Mouse (Mus musculus) embryonic facial prominence, embryonic 15.5 days (tissue): ENCODE measurements around the gene Dgke. TPM values are rescaled to one million over a fixed set of nuclear protein-coding genes. Genes with fewer than 3 reads are reported as not detected.
"Not testable (repeated sequence)": the region's sequence is repeated elsewhere in the genome, so short reads cannot be mapped to it uniquely, and the experiment has no call there.

Experiments
- ATAC-seq: fragments of 200-750 bp; cut with Nextera tagmentation; 2 replicates; pipeline ENCODE4 v1.8.0; 2017; ENCODE audit warnings: low read depth, moderate TSS enrichment; ENCODE audit not compliant: insufficient number of reproducible peaks, low FRiP score, low TSS enrichment
- H3K27ac ChIP-seq: fragments of 300-500 bp; sonication (generic); replicated peaks from 2 replicates; pipeline ENCODE4 v1.5.1; 2015; ENCODE audit warnings: mild to moderate bottlenecking, inconsistent platforms
- H3K27me3 ChIP-seq: fragments of 300-500 bp; sonication (generic); 2 replicates; pipeline ENCODE4 v1.6.1; 2015; ENCODE audit warnings: inconsistent platforms
- H3K36me3 ChIP-seq: fragments of 300-500 bp; sonication (generic); 2 replicates; pipeline ENCODE4 v1.6.1; 2015; ENCODE audit warnings: mild to moderate bottlenecking, inconsistent platforms
- H3K4me1 ChIP-seq: fragments of 300-500 bp; sonication (generic); 2 replicates; pipeline ENCODE4 v1.6.1; 2015; ENCODE audit warnings: inconsistent platforms
- H3K4me2 ChIP-seq: fragments of 300-500 bp; sonication (generic); replicated peaks from 2 replicates; pipeline ENCODE4 v1.6.1; 2015; ENCODE audit warnings: mild to moderate bottlenecking, inconsistent platforms
- H3K4me3 ChIP-seq: fragments of 300-500 bp; sonication (generic); replicated peaks from 2 replicates; pipeline ENCODE4 v1.5.1; 2015; ENCODE audit warnings: mild to moderate bottlenecking, inconsistent platforms
- H3K9ac ChIP-seq: fragments of 300-500 bp; sonication (generic); 2 replicates; pipeline ENCODE4 v1.6.1; 2015; ENCODE audit warnings: inconsistent platforms
- H3K9me3 ChIP-seq: fragments of 300-500 bp; sonication (generic); replicated peaks from 2 replicates; pipeline ENCODE4 v1.6.1; 2016; ENCODE audit warnings: inconsistent platforms
- WGBS: fragments of 180-500 bp; shearing (Covaris S2); methylation state at CpG from one replicate; pipeline ENCODE4 v1.1.7; 2015; 5-methylcytosine and 5-hydroxymethylcytosine counted together
- polyA plus RNA-seq: library from polyadenylated mRNA; unstranded; fragments of >200 nt; fragmentation: Nextera tagmentation; extraction: Ambion mirVana; gene quantifications from 2 replicates; pipeline ENCODE4 v1.2.1, GENCODE M21; 2015

Gene Dgke
- polyA plus RNA-seq, 1 experiment from 2014 or later = 4.0 TPM

DNA sequence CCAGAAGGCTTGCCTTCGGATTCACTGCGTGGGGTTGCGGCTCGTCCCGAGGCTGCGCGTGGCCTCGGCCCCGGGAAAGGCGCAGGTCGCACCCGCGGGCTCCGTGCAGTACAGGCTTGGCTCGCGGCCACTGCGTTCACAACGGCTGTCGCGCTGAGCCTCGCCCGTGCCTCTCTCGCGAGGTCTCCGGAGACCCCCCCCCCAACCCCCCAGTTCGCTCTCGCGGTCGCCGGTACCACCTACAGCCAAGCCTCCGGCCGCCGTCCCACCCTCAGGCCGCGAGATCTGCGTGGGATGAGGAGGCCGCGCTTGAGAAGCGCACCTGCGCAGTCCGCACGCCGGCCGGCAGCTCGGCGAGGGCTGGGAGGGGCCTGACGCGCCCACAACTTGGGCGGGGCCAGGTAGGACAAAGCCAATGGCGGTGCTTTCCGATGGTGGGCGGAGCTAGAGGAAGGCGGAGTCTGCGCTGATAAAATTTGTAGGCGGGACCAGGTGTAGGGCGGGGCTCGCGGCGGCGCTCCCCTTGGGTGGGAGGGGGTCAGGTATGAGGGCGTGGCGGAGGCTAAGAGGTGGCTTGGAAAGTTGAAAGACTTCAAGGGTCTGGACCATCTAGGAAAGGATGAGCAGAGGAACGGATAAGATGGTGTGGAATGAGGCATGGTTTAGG is 6.1 kb downstream of the Dgke start:
- ATAC-seq = peak; percentile 92
- 0 out of 2 replicates have a peak overlapping the region, but pooled peaks have one; percentile 19 for H3K27ac ChIP-seq

DNA sequence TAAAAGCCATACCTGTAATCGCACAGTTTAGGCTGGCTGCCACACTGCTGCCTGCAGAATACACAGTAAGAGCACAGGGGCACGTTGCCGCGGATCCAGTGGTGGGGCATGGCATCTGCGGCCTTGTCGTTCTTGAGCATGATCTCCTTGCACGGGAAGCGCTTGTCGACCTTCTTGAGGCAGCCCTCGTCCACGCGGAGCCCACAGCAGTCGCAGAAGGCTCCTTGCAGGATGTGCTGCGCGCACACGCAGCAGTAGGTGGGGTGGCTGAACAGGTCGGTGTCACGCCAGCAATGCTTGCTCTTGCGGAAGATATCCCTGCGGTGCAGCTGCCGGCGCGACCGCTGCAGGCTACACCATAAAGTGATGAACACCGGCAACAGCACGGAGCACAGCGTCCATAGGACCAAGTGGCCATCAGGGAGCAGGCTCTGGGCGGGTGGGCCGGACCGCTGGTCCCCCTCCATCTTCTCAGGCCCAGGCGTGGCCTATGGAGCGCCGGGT is 6.7 kb downstream of the Dgke start:
- no peaks in the 10 kb centered on the region for H3K9me3 ChIP-seq
- H3K27me3 ChIP-seq = no peaks in the 10 kb centered on the region
- peak overlapping the region; percentile 94 for H3K4me2 ChIP-seq
- peak overlapping the region; percentile 73 for H3K9ac ChIP-seq
- H3K4me1 ChIP-seq = peaks cover 21% of the 10 kb centered on the region
- under 1% methylated on average over 33 of the region's 33 CpGs for WGBS
- ATAC-seq = peak; percentile 65; the same call in 1 of the 2 replicates
- H3K4me3 ChIP-seq = peak overlapping the region; percentile 84
- H3K36me3 ChIP-seq = peaks cover under 1% of the 10 kb centered on the region; the same call in 1 of the 2 replicates
- 0 out of 2 replicates have a peak overlapping the region, but pooled peaks have one; percentile 19 for H3K27ac ChIP-seq

More for the DNA sequence above, 6.1 kb downstream of the Dgke start:
- H3K4me1 ChIP-seq = peaks cover 21% of the 10 kb centered on the region
- H3K27me3 ChIP-seq = no peaks in the 10 kb centered on the region
- no peaks in the 10 kb centered on the region for H3K36me3 ChIP-seq
- peak overlapping the region; percentile 94 for H3K4me2 ChIP-seq
- WGBS = under 1% methylated on average over 62 of the region's 63 CpGs
- peak overlapping the region; percentile 73 for H3K9ac ChIP-seq
- no peaks in the 10 kb centered on the region for H3K9me3 ChIP-seq
- H3K4me3 ChIP-seq = peak overlapping the region; percentile 84

DNA sequence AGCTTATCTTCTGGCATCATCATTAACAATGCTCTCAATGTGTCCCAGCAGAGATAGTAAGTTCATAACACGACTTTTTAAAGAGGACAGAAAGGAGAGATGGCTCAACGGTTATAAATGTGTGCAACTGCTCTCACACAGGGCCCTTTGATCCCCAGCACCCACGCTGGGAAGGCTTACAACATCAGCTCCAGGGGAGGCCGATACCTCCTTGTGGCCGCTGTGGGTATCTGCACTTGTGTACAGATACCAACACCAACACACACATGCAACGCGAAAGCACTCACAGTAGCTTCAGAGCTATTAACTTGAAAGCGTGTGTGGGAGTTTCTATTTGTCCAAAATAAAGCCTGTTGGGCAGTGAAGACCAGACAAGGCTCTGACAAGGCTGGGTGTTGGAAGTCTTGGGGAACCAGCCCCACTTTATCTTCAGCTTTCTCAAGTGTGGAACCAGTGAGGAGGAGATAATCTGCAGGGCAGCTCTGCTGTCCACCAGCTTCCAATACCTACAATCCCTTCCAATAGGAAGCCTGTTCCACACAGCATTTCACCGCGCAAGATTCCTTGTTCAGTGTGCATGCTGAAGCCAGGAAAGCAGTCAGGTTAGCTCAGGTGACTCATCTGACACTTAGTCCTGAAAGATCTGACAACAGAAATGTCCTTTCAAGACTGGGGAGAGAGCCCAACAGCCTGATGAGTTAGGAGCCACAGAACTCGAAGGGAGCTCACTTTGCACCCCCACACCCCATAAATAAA is 8.0 kb downstream of the Dgke start:
- no peak overlapping the region for H3K27ac ChIP-seq
- H3K9me3 ChIP-seq = no peaks in the 10 kb centered on the region
- no peak overlapping the region for H3K9ac ChIP-seq
- no peaks in the 10 kb centered on the region for H3K27me3 ChIP-seq
- 71% methylated on average over 11 of the region's 11 CpGs for WGBS
- peak overlapping the region; percentile 84; the same call in 1 of the 2 replicates for H3K4me3 ChIP-seq
- H3K4me2 ChIP-seq = peak overlapping the region; percentile 94
- peaks cover 21% of the 10 kb centered on the region for H3K4me1 ChIP-seq
- H3K36me3 ChIP-seq = peaks cover 4% of the 10 kb centered on the region; the same call in 1 of the 2 replicates
- no peak for ATAC-seq

DNA sequence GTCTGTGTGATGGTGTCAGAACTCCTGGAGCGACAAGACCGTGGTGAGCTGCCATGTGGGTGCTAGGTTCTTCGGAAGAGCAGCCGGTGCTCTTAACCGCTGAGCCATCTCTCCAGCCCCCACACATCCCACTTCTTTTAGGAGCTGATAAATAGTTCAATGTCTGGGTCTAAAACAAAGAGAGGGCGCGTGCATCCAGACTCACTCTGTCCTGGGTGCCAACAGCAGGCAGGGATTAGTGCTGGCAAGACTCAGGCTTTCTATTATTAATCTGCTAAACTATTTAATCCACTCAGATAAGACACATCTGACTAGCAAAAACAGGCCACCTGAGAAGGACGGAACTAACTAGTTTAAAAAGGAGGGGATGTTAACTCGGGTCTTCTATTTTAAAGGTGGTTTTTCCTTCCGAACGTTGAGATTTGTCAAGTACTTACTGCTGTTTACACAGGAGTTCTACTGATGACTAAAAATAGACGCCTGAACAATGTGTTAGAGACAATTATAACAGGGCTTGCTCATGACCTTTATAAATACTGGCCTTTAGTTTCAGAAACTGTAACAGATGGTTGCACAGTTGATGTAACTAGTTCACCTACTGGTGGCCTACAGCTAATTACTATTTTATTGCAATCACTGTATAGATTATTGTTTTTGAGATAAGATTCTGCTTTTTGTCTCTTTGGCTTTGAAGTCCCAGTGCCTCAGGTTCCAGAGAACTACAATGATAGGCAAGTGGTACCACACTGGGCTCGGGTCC is 10.5 kb downstream of the Dgke start:
- Histone ChIP-seq H3K27me3 (no peaks in the 10 kb centered on the region), H3K4me3 (no peak overlapping the region), H3K4me2 (no peak overlapping the region), H3K36me3 (peaks cover 8% of the 10 kb centered on the region; the same call in 1 of the 2 replicates), H3K9me3 (no peaks in the 10 kb centered on the region), H3K27ac (no peak overlapping the region), H3K9ac (no peak overlapping the region), H3K4me1 (peaks cover 21% of the 10 kb centered on the region)
- ATAC-seq = no peak
- 86% methylated on average over 13 of the region's 13 CpGs for WGBS

DNA sequence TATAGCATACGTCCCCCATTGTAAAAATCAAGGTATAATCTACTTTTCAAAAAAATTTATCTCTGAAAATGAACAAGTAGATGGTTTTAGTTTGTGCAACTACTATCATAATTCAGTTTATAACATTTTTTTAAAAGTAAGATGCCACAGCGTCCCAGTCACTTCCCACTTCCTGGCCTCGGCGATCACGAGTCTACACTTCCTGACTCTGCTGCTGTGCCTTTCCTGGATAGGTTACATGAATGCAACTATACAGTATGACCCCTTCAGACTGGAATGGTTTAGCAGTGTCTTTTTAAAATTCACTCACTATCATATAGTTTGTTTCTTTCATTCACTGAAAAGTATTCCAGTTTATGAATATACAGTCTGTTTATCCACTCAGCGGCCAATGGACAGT is 14.9 kb downstream of the Dgke start:
- H3K9me3 ChIP-seq = no peaks in the 10 kb centered on the region
- no peak overlapping the region for H3K4me2 ChIP-seq
- H3K27ac ChIP-seq = no peak overlapping the region
- WGBS = 89% methylated on average over 6 of the region's 6 CpGs
- H3K27me3 ChIP-seq = no peaks in the 10 kb centered on the region
- H3K4me3 ChIP-seq = no peak overlapping the region
- no peak for ATAC-seq
- H3K36me3 ChIP-seq = peaks cover 40% of the 10 kb centered on the region
- no peaks in the 10 kb centered on the region for H3K4me1 ChIP-seq
- no peak overlapping the region for H3K9ac ChIP-seq

DNA sequence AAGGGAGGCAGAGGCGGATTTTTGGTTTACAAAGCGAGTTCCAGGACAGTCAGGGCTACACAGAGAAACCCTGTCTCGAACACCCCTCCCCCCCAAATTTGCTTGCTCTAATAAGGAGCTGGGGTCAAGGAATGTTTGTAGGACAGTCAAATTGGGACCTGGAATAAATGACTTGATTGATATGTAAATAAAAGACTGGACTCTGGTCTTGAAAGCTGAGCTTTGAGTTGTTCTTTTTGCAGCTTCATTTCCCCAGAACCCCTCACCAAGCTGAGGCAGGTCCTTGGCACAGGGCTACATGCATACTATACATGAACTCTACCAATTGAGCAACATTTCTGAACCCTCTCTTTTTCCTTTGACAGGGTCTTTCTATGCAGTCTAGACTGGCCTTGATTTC is 20.6 kb downstream of the Dgke start:
- WGBS = 88% methylated on average over 3 of the region's 3 CpGs
- Histone ChIP-seq H3K4me3 (no peak overlapping the region), H3K27ac (no peak overlapping the region), H3K27me3 (no peaks in the 10 kb centered on the region), H3K9ac (no peak overlapping the region), H3K4me2 (no peak overlapping the region), H3K9me3 (peaks cover 5% of the 10 kb centered on the region; the same call in 1 of the 2 replicates), H3K36me3 (peaks cover 77% of the 10 kb centered on the region), H3K4me1 (no peaks in the 10 kb centered on the region)
- ATAC-seq = no peak

DNA sequence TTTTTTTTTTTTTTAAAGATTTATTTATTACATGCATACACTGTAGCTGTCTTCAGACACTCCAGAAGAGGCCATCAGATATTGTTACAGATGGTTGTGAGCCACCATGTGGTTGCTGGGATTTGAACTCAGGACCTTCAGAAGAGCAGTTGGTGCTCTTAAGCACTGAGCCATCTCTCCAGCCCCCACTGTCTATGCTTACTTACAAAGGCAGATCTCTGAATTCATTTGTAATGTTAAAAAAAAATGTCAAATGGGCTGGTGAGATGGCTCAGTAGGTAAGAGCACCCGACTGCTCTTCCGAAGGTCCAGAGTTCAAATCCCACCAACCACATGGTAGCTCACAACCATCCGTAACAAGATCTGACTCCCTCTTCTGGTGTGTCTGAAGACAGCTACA is 21.1 kb downstream of the Dgke start:
- not testable (repeated sequence) for H3K9me3 ChIP-seq, ATAC-seq, H3K4me1 ChIP-seq, H3K4me3 ChIP-seq, H3K27ac ChIP-seq, H3K4me2 ChIP-seq, H3K9ac ChIP-seq, H3K27me3 ChIP-seq
- 95% methylated on average over 3 of the region's 3 CpGs for WGBS
- H3K36me3 ChIP-seq = peaks cover 76% of the 10 kb centered on the region

DNA sequence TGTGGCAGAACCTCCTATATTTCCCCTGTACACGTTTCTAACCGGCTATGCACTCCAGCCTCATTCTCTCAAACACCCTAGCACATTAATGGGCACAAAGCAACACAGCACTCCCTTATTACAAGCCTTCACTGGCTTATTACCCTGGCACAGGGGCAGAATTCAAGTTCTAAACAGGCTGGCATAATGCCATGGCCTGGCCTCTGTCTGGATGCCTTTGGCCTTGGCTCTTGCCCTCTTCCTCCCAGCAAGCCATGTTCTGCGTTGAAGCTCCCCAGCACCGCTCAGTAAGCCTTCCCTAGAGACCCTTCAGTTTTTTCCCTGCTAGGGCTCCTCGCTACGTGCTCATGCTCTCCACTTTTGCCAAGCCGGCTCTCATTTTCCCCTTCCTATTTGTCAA is 23.6 kb downstream of the Dgke start:
- peaks cover 75% of the 10 kb centered on the region for H3K36me3 ChIP-seq
- peaks cover 5% of the 10 kb centered on the region; the same call in 1 of the 2 replicates for H3K9me3 ChIP-seq
- H3K27ac ChIP-seq = no peak overlapping the region
- WGBS = 88% methylated on average over 7 of the region's 7 CpGs
- H3K4me1 ChIP-seq = no peaks in the 10 kb centered on the region
- H3K4me3 ChIP-seq = no peak overlapping the region
- H3K9ac ChIP-seq = no peak overlapping the region
- no peaks in the 10 kb centered on the region for H3K27me3 ChIP-seq
- H3K4me2 ChIP-seq = no peak overlapping the region
- ATAC-seq = no peak

DNA sequence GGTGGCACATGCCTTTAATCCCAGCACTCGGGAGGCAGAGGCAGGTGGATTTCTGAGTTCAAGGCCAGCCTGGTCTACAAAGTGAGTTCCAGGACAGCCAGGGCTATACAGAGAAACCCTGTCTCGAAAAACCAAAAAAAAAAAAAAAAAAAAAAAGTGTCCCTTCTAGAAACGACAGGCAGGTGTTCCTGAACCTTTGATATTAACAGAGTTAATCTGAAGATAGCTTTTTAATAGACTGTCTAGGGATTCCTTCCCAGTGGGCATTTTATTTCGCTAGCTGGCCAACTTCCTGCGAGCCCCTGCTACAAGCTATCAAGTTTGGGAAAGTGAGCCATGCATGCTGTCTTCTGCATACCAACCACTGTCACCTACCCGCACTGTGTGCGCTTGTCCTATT is 25.6 kb downstream of the Dgke start:
- not testable (repeated sequence) for H3K27ac ChIP-seq, H3K9me3 ChIP-seq, H3K27me3 ChIP-seq, ATAC-seq, H3K9ac ChIP-seq, H3K4me1 ChIP-seq, H3K4me2 ChIP-seq, H3K4me3 ChIP-seq
- peaks cover 71% of the 10 kb centered on the region for H3K36me3 ChIP-seq
- 86% methylated on average over 6 of the region's 7 CpGs for WGBS

DNA sequence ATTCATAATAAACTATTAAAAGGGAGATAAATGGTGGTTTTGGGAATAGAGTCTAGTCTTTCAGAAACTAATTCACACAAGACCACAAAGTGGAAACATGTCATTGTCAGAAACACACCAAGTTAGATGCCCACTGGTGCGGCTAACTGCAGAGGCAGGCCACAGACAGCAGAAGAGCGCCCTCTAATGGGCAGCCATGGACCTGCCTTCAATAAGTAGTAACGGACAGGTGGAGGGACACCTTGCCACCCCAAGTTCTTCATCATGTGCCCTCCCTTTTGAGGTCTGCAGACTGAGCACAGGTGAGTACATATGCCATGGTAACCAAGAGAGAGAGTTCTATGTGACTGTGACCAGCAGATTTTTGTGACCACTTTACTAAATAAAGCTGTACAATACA is 27.3 kb downstream of the Dgke start:
- Histone ChIP-seq H3K36me3 (peaks cover 53% of the 10 kb centered on the region), H3K9me3 (no peaks in the 10 kb centered on the region), H3K27ac (no peak overlapping the region), H3K4me3 (no peak overlapping the region), H3K4me2 (no peak overlapping the region), H3K4me1 (no peaks in the 10 kb centered on the region), H3K27me3 (no peaks in the 10 kb centered on the region), H3K9ac (no peak overlapping the region)
- WGBS = 40% methylated on average over 3 of the region's 3 CpGs
- ATAC-seq = no peak

DNA sequence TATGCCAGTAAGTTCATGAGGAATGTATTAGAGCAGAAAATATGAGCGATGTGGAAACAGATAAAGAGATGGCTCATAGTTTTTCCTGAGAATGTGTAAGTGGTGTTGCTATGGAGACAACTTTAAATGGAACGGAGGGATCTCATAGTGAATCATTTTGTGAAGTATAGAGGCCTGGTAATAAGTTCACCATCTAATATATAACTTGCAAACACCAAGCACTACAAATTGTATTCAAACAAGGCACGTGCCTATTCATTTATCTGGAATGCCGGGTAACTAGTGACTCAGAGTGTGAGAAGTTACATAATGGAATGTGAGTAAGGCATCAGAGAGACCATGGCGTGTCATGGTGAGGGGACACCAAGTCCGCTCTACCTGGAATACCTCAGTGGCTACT is 28.2 kb downstream of the Dgke start:
- ATAC-seq = no peak
- peaks cover 48% of the 10 kb centered on the region for H3K36me3 ChIP-seq
- 85% methylated on average over 6 of the region's 6 CpGs for WGBS
- no peak overlapping the region for H3K4me3 ChIP-seq
- no peaks in the 10 kb centered on the region for H3K4me1 ChIP-seq
- no peak overlapping the region for H3K4me2 ChIP-seq
- no peaks in the 10 kb centered on the region for H3K27me3 ChIP-seq
- H3K27ac ChIP-seq = no peak overlapping the region
- H3K9me3 ChIP-seq = no peaks in the 10 kb centered on the region
- no peak overlapping the region for H3K9ac ChIP-seq
